Mouse (Mus musculus) left cerebral cortex, adult 8-10 months (tissue): ENCODE measurements at regions not wholly inside any gene's neighbourhood (a gene's known extent, or its start where the extent isn't known, plus 50 kb on each side); places are given as distances from the start of the nearest gene placed in this dataset.
A peak's percentile ranks its signal among the peaks of the same experiment; 100 is the strongest.

Experiments
- DNase-seq, 2 experiments: peaks; one replicate each; pipeline ENCODE4 v3.0.0; 2022; ENCODE audit warnings: low spot score in 2 of 2

GRCm38 (mm10) chr3:10523359-10523758 lies 187.9 kb upstream of the Gm38303 start:
- no peak for DNase-seq

DNA sequence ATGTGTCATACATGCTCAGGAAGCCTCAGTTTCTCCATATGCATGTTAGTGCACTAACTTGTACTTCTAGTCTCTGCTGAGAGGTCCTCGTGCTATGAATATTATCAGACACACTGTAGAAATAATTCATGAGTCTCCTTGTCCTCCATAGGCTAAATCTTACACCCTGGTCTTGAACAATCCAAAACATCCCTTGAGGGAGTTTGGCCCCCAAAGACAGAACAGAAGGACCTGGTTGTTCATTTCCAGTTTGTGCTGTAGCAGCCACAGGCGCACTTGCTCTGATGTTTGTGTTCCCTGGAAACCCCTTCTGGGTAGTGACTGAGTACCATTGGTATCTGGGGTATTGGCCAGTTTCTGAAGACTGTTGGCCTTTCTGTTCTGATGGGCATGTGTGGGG lies 176.7 kb upstream of the Gm38303 start:
- no peak for DNase-seq

- DNase-seq: peak in 1 of 2 experiments; percentile 22
Measured at GRCm38 (mm10) chr3:10511376-10511775, 175.9 kb upstream of the Gm38303 start.
